Mouse (Mus musculus) bone marrow, adult 2 months (tissue): ENCODE data around the gene Spaca3. TPM values are rescaled to one million over a fixed set of nuclear protein-coding genes. Genes with fewer than 3 reads are reported as not detected.

Experiments used
- H3K27ac ChIP-seq: fragments of 200-500 bp; 2 replicates; pipeline ENCODE4 v1.5.1; 2012; ENCODE audit warnings: low read depth, mild to moderate bottlenecking, control low read depth, inconsistent platforms, low read length; ENCODE audit not compliant: control insufficient read depth, poor library complexity, insufficient read depth
- H3K4me1 ChIP-seq: fragments of 200-500 bp; 2 replicates; pipeline ENCODE4 v1.6.1; 2011; ENCODE audit warnings: low read length; ENCODE audit not compliant: control insufficient read depth, insufficient read depth
- H3K4me3 ChIP-seq: fragments of 200-500 bp; replicated peaks from 2 replicates; pipeline ENCODE3; 2011; ENCODE audit warnings: mild to moderate bottlenecking, low read depth, low read length, control low read depth; ENCODE audit not compliant: control insufficient read depth
- CTCF ChIP-seq: fragments of 200-500 bp; IDR thresholded peaks from 2 replicates; pipeline ENCODE4 v1.5.1; 2011; ENCODE audit warnings: low read length, control low read depth; ENCODE audit not compliant: control insufficient read depth, insufficient read depth
- POLR2A ChIP-seq: fragments of 200-500 bp; IDR thresholded peaks from 2 replicates; pipeline ENCODE4 v1.6.1; 2011; ENCODE audit warnings: low read depth, mild to moderate bottlenecking, control low read depth, low read length, borderline replicate concordance; ENCODE audit not compliant: control insufficient read depth
- WGBS: fragments of 180-500 bp; shearing (Covaris S2); methylation state at CpG from one replicate; pipeline ENCODE4 v1.1.7; 2018; 5-methylcytosine and 5-hydroxymethylcytosine counted together
- polyA plus RNA-seq: library from polyadenylated mRNA; stranded (reverse); fragments of >200 nt; gene quantifications from 2 replicates; pipeline ENCODE4 v1.2.4, GENCODE M21; 2011; ENCODE audit warnings: low replicate concordance; ENCODE audit not compliant: missing spikeins, insufficient read depth, insufficient read length

Gene Spaca3
- not detected in 2 replicates for polyA plus RNA-seq

DNA sequence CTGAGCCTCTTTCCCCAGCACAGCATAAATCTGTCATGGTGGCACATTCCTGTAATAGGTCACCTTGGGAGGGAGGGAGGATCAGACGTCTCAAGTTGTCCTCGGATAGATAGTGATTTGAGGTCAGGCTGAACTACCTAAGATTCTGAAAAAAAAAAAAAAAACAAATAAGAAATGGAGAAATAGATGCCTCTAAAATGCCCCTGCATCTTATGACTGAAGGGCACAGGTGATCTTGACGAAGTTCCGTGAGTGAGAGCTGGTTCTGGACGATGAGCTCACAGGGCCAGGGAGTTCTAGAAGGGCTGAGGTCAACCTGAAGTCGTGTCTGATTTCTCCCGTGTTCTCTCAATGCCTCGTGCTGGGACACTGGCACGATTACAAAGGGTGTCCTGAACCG is at the start of gene Spaca3:
Gene Spaca3 (plus strand): TSS at position 301 of the 400 bp plus-strand sequence.
- H3K4me1 ChIP-seq, result no peaks in the 10 kb centered on the region
- 81% methylated on average over 10 of the region's 10 CpGs for WGBS
- H3K4me3 ChIP-seq, result no peak within 1 kb of the TSS
- no peak for TF ChIP-seq CTCF
- no peak for TF ChIP-seq POLR2A
- H3K27ac ChIP-seq, result no peak within 1 kb of the TSS

DNA sequence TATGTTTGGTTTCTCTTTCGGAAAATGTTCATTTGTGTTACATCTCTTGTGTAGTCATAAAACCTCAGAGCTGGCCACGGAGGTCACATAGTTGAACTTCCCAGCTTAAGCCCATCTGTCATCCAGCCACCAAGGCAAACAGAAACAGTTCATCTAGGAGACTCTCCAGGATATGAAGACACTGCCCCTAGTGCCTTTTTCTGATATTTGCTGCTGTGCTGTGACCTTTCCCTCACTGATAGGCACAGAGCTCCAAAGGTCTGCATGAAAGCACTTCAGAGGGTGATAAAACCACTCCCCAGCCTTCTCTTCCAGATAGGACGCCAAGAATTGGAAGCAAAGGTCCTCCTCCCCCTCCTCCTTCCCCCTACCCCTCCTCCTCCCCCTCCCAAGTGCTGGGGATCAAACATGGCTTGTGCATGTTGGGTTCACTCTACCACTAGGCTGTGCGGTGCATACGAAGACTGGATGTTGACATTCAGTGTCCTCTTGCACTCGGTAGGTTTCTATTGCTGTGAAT is 49.6 kb upstream of the Spaca3 start:
- no peaks in the 10 kb centered on the region for H3K4me1 ChIP-seq
- 74% methylated on average over 6 of the region's 6 CpGs for WGBS
- no peak overlapping the region for H3K4me3 ChIP-seq
- TF ChIP-seq POLR2A (no peak), CTCF (no peak)
- H3K27ac ChIP-seq, result no peak overlapping the region

- 81% methylated on average over 6 of the region's 6 CpGs for WGBS
- TF ChIP-seq POLR2A (no peak), CTCF (no peak)
- Histone ChIP-seq H3K27ac (no peak overlapping the region), H3K4me1 (no peaks in the 10 kb centered on the region), H3K4me3 (no peak overlapping the region)
Measured at GRCm38 (mm10) chr11:80809666-80809992, 48.5 kb upstream of the Spaca3 start.

- WGBS, result 5% methylated on average over 50 of the region's 54 CpGs
- H3K27ac ChIP-seq, result no peak within 1 kb of the TSS
Measured at GRCm38 (mm10) chr11:80809993-80810821, 48.0 kb upstream of the Spaca3 start, which contains the start of gene Tmem98. Gene Tmem98, plus strand, starts transcription at chr11:80810175.

DNA sequence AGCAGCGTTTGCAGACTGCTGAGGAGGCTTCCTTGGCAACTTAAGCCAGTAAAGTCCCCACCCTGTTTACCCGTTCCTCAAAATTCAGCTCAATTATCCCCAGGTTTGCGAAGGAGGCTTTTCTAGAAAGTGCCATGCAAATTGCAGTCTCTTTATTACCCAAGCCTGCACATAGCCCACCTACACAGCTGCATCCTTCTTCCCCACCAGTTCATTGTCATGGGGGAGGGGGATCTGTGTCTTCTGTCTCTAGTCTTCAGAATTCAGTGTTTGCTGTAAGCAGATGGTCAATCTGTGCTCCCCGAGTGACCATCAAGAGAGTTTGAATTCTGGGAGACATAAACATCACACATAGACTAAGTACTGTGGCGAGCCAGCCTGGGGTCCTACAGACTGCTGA is 47.0 kb upstream of the Spaca3 start:
- TF ChIP-seq CTCF, result no peak
- no peak for TF ChIP-seq POLR2A
- WGBS, result 30% methylated on average over 5 of the region's 5 CpGs
- no peaks in the 10 kb centered on the region for H3K4me1 ChIP-seq
- no peak overlapping the region for H3K27ac ChIP-seq
- no peak overlapping the region for H3K4me3 ChIP-seq

More at GRCm38 (mm10) chr11:80809993-80810821, 48.0 kb upstream of the Spaca3 start, which contains the start of gene Tmem98:
- TF ChIP-seq POLR2A (no peak), CTCF (no peak)
- Histone ChIP-seq H3K4me3 (no peak within 1 kb of the TSS), H3K4me1 (no peaks in the 10 kb centered on the region)

DNA sequence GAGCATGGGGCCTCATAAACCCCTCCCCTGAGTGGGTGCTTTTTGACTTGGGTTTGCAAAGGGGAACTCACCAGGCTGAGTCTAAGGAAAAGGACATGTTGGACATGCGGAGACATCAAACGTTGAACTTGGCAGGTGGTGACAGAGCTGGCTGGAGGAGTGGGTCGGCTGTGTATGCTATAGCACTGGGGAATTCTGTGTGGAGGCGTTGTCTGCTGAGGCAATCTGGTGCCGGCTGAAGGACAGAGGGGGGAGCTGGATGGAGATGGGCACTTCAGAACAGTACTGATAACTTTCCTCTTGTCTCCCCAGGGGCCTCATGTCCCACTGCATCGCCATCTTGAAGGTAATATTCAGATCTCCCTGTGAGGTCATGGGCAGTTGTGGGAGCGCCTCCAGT is 42.8 kb upstream of the Spaca3 start:
- Histone ChIP-seq H3K4me1 (no peaks in the 10 kb centered on the region), H3K27ac (no peak overlapping the region), H3K4me3 (no peak overlapping the region)
- WGBS, result 80% methylated on average over 7 of the region's 7 CpGs
- TF ChIP-seq POLR2A (no peak), CTCF (no peak)

DNA sequence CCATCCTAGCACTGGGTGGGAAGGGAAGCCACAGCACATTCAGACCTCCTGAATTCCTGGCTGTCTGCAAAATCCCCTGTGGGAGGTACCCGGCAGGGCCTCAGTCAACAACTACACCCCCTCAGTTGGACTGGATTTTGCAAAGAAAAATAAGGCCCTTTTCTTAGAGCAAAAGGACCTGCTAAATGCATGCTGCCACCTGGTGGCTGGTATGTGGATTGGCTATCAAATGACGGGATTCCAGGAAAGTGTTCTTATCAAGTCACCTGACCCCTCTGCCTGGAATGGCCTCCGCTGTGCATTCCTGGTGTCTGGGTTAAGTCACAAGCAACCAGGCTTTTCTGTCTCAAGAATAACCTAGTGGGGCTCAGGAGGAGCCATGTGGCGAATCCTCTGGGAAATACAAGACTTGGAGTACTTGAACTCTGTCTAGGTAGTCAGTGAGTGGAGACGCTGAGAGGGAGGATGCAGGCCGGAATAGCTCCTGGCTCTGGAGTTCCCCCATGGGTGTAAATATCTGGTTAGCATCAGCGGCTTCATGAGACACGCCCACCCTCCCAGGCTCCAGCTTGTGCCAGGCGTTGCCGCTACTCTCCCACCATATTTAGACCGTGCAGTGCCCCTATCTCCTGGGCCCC is 40.0 kb upstream of the Spaca3 start:
- Histone ChIP-seq H3K4me1 (no peaks in the 10 kb centered on the region), H3K27ac (no peak overlapping the region; the same call in 1 of the 2 replicates), H3K4me3 (no peak overlapping the region)
- 69% methylated on average over 11 of the region's 11 CpGs for WGBS
- TF ChIP-seq POLR2A (no peak), CTCF (peak; percentile 38; the same call in 1 of the 2 replicates)

DNA sequence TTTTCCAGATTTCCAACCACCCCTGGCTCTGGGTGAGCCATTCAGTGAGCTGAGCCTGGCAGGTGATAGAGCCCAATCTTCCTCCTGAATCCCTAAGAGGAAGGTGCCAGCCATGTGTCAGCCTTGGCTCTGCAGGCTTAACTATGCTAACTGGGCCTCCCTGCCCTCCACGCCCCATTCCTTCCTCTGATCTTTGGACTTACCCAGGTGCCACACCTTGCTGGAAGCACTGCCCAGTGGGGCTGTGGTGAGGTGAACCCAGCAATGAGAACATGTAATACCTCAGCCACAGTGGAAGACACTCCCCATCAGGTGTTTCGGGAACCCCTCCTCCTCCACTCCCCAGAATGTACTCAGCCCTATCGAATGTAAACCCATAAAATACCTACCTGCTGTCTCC is 38.1 kb upstream of the Spaca3 start:
- no peak overlapping the region for H3K27ac ChIP-seq
- WGBS, result 84% methylated on average over 3 of the region's 3 CpGs
- TF ChIP-seq CTCF, result no peak
- TF ChIP-seq POLR2A, result no peak

More for the DNA sequence above, 38.1 kb upstream of the Spaca3 start:
- no peak overlapping the region for H3K4me3 ChIP-seq
- no peaks in the 10 kb centered on the region for H3K4me1 ChIP-seq
